Comparison of ENCODE assay signal across 9 mouse cellular contexts in the genomic region with DNA sequence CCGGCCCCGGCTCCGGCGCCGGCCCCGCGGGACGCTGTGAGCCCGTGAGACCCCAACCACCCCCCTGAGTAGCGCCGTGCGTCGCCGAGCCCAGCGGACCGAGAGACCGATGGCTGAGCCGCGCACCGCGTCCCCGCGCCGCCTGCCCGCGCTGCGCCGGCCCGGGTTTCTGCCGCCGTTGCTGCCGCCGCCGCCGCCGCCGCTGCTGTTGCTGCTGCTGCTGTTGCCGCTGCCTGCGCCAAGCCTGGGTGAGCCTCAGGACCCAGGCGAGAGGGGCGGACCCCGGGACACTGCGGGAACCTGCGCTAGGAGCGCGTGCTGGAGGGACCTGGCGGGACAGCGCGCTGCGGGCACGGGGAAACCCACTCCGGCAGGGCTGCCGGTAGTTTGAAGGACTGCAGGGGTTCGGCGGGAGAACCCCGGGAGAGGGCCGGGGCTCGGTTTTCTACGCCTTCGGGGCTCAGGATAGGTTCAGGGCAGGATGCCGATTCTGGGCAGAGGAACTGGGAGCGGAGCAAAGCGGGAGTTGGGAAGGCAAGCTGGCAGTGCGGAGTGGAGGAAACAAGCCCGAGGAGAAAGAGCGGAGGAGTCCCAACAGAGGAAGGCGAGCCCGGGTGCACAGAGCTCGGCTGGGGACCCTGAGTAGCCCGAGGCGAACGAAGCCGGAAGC. TPM values are rescaled to one million over a fixed set of nuclear protein-coding genes. Genes with fewer than 3 reads are reported as not detected.
DNase-seq lines count a peak whose midpoint lies in the region; ATAC-seq and TF ChIP-seq lines count a peak whose summit lies in the region.
"Had no signal": no experiment of that assay in that cellular context is flagged by ENCODE, and none has a peak within 500 bp of the region (broad histone marks: within the 10 kb centered on the region; RNA-seq: fewer than 3 reads in every experiment).

No protein-coding gene starts in this region.

- no peak for TF ChIP-seq EP300 in stomach, postnatal 0 days (optimal IDR thresholded peaks at IDR 0.05)

- peaks cover 26% of the 10 kb centered on the region for H3K36me3 ChIP-seq in forebrain, embryonic 13.5 days (ENCODE audit: poor library complexity, severe bottlenecking)
- peaks cover 41% of the 10 kb centered on the region for H3K36me3 ChIP-seq in hindbrain, embryonic 10.5 days
- H3K36me3 ChIP-seq in midbrain, embryonic 13.5 days, result peaks cover 24% of the 10 kb centered on the region
- H3K36me3 ChIP-seq in stomach, postnatal 0 days (ENCODE audit: control insufficient read depth, insufficient read depth, low read length), result no peaks in the 10 kb centered on the region

- H3K9ac ChIP-seq in forebrain, embryonic 13.5 days, result peak overlapping the region; percentile 91
- H3K9ac ChIP-seq in midbrain, embryonic 13.5 days (replicated peaks), result peak overlapping the region; percentile 98
- peak overlapping the region; percentile 60 for H3K9ac ChIP-seq in stomach, postnatal 0 days (ENCODE audit: low read length)

- peak overlapping the region; percentile 96 for H3K4me3 ChIP-seq in forebrain, embryonic 13.5 days
- H3K4me3 ChIP-seq in hindbrain, embryonic 10.5 days, result peak overlapping the region; percentile 77
- H3K4me3 ChIP-seq in midbrain, embryonic 13.5 days (replicated peaks), result peak overlapping the region; percentile 97
- peak overlapping the region; percentile 70 for H3K4me3 ChIP-seq in stomach, postnatal 0 days (ENCODE audit: low read depth, low read length)

- DNase-seq in cerebellum, postnatal 36 days, result peak; percentile 31 to 36
- DNase-seq in Muller cell, postnatal 12 days (ENCODE audit: inconsistent ontology term), result peak; percentile 67
- DNase-seq in hindbrain, embryonic 10.5 days (ENCODE audit: low spot score), result peak; percentile 71
- peak; percentile 57 for DNase-seq in left cerebral cortex, postnatal 4 days
- peak; percentile 59 for DNase-seq in stomach, postnatal 0 days (ENCODE audit: low spot score)

- intact Hi-C loops in left cerebral cortex, postnatal 4 days (cut with DNase I), result loop anchor here (5.0 kb wide), 1 partner anchor 36 kb away; no protein-coding TSS in a partner anchor

- H3K27me3 ChIP-seq in forebrain, embryonic 13.5 days, result peaks cover 2% of the 10 kb centered on the region; the same call in 1 of the 2 replicates
- H3K27me3 ChIP-seq in hindbrain, embryonic 10.5 days (ENCODE audit: insufficient read depth, poor library complexity, severe bottlenecking), result 0 out of 2 replicates have a peak, but pooled peaks cover under 1% of the 10 kb centered on the region
- peaks cover 8% of the 10 kb centered on the region; the same call in 1 of the 2 replicates for H3K27me3 ChIP-seq in midbrain, embryonic 13.5 days
- no peaks in the 10 kb centered on the region; the same call in 1 of the 2 replicates for H3K27me3 ChIP-seq in stomach, postnatal 0 days (ENCODE audit: control insufficient read depth, insufficient read depth, low read length)

- ATAC-seq in cerebellum, adult (ENCODE audit: insufficient number of reproducible peaks, low FRiP score, low TSS enrichment), result no peak
- peak; percentile 78 for ATAC-seq in forebrain, embryonic 13.5 days
- peak; percentile 79 for ATAC-seq in midbrain, embryonic 13.5 days
- peak; percentile 43 for ATAC-seq in stomach, postnatal 0 days (ENCODE audit: low FRiP score, low TSS enrichment)

- no peak for TF ChIP-seq CTCF in stomach, postnatal 0 days (IDR thresholded peaks at IDR 0.05; ENCODE audit: low read depth)

- under 1% methylated on average over 61 of the region's 73 CpGs for WGBS in forebrain, embryonic 13.5 days
- WGBS in hindbrain, embryonic 10.5 days, result under 1% methylated on average over 73 of the region's 73 CpGs
- WGBS in midbrain, embryonic 13.5 days, result under 1% methylated on average over 71 of the region's 73 CpGs
- WGBS in stomach, postnatal 0 days, result 1% methylated on average over 63 of the region's 73 CpGs

- peaks cover 48% of the 10 kb centered on the region for H3K4me1 ChIP-seq in forebrain, embryonic 13.5 days
- H3K4me1 ChIP-seq in hindbrain, embryonic 10.5 days (replicated peaks), result peaks cover 79% of the 10 kb centered on the region
- H3K4me1 ChIP-seq in midbrain, embryonic 13.5 days (replicated peaks), result peaks cover 67% of the 10 kb centered on the region
- 0 out of 2 replicates have a peak, but pooled peaks cover 3% of the 10 kb centered on the region for H3K4me1 ChIP-seq in stomach, postnatal 0 days (replicated peaks; ENCODE audit: control insufficient read depth, insufficient read depth)

- peak overlapping the region; percentile 84 for H3K4me2 ChIP-seq in forebrain, embryonic 13.5 days
- peak overlapping the region; percentile 73 for H3K4me2 ChIP-seq in midbrain, embryonic 13.5 days (replicated peaks)
- peak overlapping the region; percentile 99 for H3K4me2 ChIP-seq in stomach, postnatal 0 days (replicated peaks; ENCODE audit: low read depth)

- H3K27ac ChIP-seq in forebrain, embryonic 13.5 days, result peak overlapping the region; percentile 96
- H3K27ac ChIP-seq in hindbrain, embryonic 10.5 days, result peak overlapping the region; percentile 98
- H3K27ac ChIP-seq in midbrain, embryonic 13.5 days, result peak overlapping the region; percentile 95
- peak overlapping the region; percentile 56 for H3K27ac ChIP-seq in stomach, postnatal 0 days (replicated peaks)

- H3K9me3 ChIP-seq in forebrain, embryonic 13.5 days (replicated peaks), result no peaks in the 10 kb centered on the region
- no peaks in the 10 kb centered on the region for H3K9me3 ChIP-seq in hindbrain, embryonic 10.5 days
- H3K9me3 ChIP-seq in midbrain, embryonic 13.5 days, result no peaks in the 10 kb centered on the region
- no peaks in the 10 kb centered on the region for H3K9me3 ChIP-seq in stomach, postnatal 0 days (ENCODE audit: control insufficient read depth, low read length)

RNA-seq across cellular contexts. Expression of a gene that starts 0.5 kb away (rescaled TPM):
- 13.2 and 16.0 TPM in 2 replicates for polyA plus RNA-seq in forebrain, embryonic 13.5 days (2015; fragmentation: Nextera tagmentation; extraction: Ambion mirVana)
- 218 and 357 TPM in 2 replicates for polyA plus RNA-seq in hindbrain, embryonic 10.5 days (2016; fragmentation: Nextera tagmentation; extraction: Ambion mirVana)
- total RNA-seq in left cerebral cortex, postnatal 4 days (2021), result 1 to 10 TPM; 5.1 to 6.0 TPM
- 23.5 and 25.2 TPM in 2 replicates for polyA plus RNA-seq in midbrain, embryonic 13.5 days (2015; fragmentation: Nextera tagmentation; extraction: Ambion mirVana)
- 0.32 and 0.35 TPM in 2 replicates for polyA plus RNA-seq in stomach, postnatal 0 days (2015; fragmentation: Nextera tagmentation; extraction: Ambion mirVana)
- total RNA-seq: MEL had no signal

RNA-seq across cellular contexts. Expression of a gene that starts 40.2 kb away (rescaled TPM):
- polyA plus RNA-seq in forebrain, embryonic 13.5 days (2015; fragmentation: Nextera tagmentation; extraction: Ambion mirVana), result 10.5 and 10.8 TPM in 2 replicates
- 8.3 and 10.4 TPM in 2 replicates for polyA plus RNA-seq in hindbrain, embryonic 10.5 days (2016; fragmentation: Nextera tagmentation; extraction: Ambion mirVana)
- total RNA-seq in left cerebral cortex, postnatal 4 days (2021), result 10 to 100 TPM; 40.6 to 42.0 TPM
- polyA plus RNA-seq in midbrain, embryonic 13.5 days (2015; fragmentation: Nextera tagmentation; extraction: Ambion mirVana), result 11.0 and 12.6 TPM in 2 replicates
- 11.1 and 12.2 TPM in 2 replicates for polyA plus RNA-seq in stomach, postnatal 0 days (2015; fragmentation: Nextera tagmentation; extraction: Ambion mirVana)

RNA-seq across cellular contexts. Expression of a gene that starts 53.7 kb away (rescaled TPM):
- polyA plus RNA-seq in forebrain, embryonic 13.5 days (2015; fragmentation: Nextera tagmentation; extraction: Ambion mirVana), result 5.1 and 6.1 TPM in 2 replicates
- 7.7 and 8.0 TPM in 2 replicates for polyA plus RNA-seq in hindbrain, embryonic 10.5 days (2016; fragmentation: Nextera tagmentation; extraction: Ambion mirVana)
- 1 to 10 TPM; 5.8 to 6.9 TPM for total RNA-seq in left cerebral cortex, postnatal 4 days (2021)
- polyA plus RNA-seq in midbrain, embryonic 13.5 days (2015; fragmentation: Nextera tagmentation; extraction: Ambion mirVana), result 4.8 and 5.6 TPM in 2 replicates
- 5.0 TPM in 2 replicates for polyA plus RNA-seq in stomach, postnatal 0 days (2015; fragmentation: Nextera tagmentation; extraction: Ambion mirVana)

Comparison
In these comparisons a context has a peak if more than half of its experiments do, and no peak if none do; other contexts are left out.
1. RNA of a gene that starts 0.5 kb away (polyA plus RNA-seq): 218 to 357 TPM in hindbrain, embryonic 10.5 days, 23.5 to 25.2 TPM in midbrain, embryonic 13.5 days and 13.2 to 16.0 TPM in forebrain, embryonic 13.5 days; 0.32 to 0.35 TPM in stomach, postnatal 0 days; every median in the first group is over 10 times any median in the second.
2. Peak in every context shown above with its lines, with median percentiles within 50 percentile points of each other: DNase-seq, H3K27ac ChIP-seq, H3K4me2 ChIP-seq, H3K4me3 ChIP-seq and H3K9ac ChIP-seq.